Mouse (Mus musculus) c-Kit-negative CD71-positive TER-119-positive erythroid progenitor cells, embryonic 14.5 days (primary cell): ENCODE measurements around the gene Whrn.

ENCODE experiments used
- DNase-seq: peaks from one replicate; pipeline ENCODE4 v3.0.0-alpha.2; 2013; ENCODE audit warnings: low read depth, low spot score

Whrn gene

GRCm38 (mm10) chr4:63494401-63494966, 1.3 kb downstream of the Whrn start:
- DNase-seq = no peak

- DNase-seq = no peak
Measured at GRCm38 (mm10) chr4:63493351-63494121, 2.3 kb downstream of the Whrn start.

GRCm38 (mm10) chr4:63491521-63491920, 4.3 kb downstream of the Whrn start:
- DNase-seq = no peak

- DNase-seq = no peak
Measured at GRCm38 (mm10) chr4:63490146-63490545, 5.6 kb downstream of the Whrn start.

- no peak for DNase-seq
Measured at GRCm38 (mm10) chr4:63489676-63490075, 6.1 kb downstream of the Whrn start.

- no peak for DNase-seq
Measured at GRCm38 (mm10) chr4:63487916-63488315, 7.9 kb downstream of the Whrn start.

GRCm38 (mm10) chr4:63487256-63487655, 8.5 kb downstream of the Whrn start:
- no peak for DNase-seq

GRCm38 (mm10) chr4:63486523-63486922, 9.3 kb downstream of the Whrn start:
- DNase-seq = no peak

- no peak for DNase-seq
Measured at GRCm38 (mm10) chr4:63483741-63484140, 12.1 kb downstream of the Whrn start.

GRCm38 (mm10) chr4:63480845-63481167, 15.0 kb downstream of the Whrn start:
- no peak for DNase-seq

GRCm38 (mm10) chr4:63480098-63480844, 15.5 kb downstream of the Whrn start:
- peak; percentile 6 for DNase-seq

GRCm38 (mm10) chr4:63478036-63478435, 17.8 kb downstream of the Whrn start:
- DNase-seq = no peak

GRCm38 (mm10) chr4:63476891-63477290, 18.9 kb downstream of the Whrn start:
- no peak for DNase-seq

GRCm38 (mm10) chr4:63475208-63475607, 20.6 kb downstream of the Whrn start:
- DNase-seq = no peak

GRCm38 (mm10) chr4:63474439-63474838, 21.4 kb downstream of the Whrn start:
- DNase-seq = no peak

- no peak for DNase-seq
Measured at GRCm38 (mm10) chr4:63467338-63467737, 28.5 kb downstream of the Whrn start.

- no peak for DNase-seq
Measured at GRCm38 (mm10) chr4:63466192-63466591, 29.6 kb downstream of the Whrn start.

- no peak for DNase-seq
Measured at GRCm38 (mm10) chr4:63460876-63461525, 34.8 kb downstream of the Whrn start.

GRCm38 (mm10) chr4:63459141-63459789, 36.5 kb downstream of the Whrn start:
- no peak for DNase-seq

GRCm38 (mm10) chr4:63456547-63456946, 39.2 kb downstream of the Whrn start:
- no peak for DNase-seq

- no peak for DNase-seq
Measured at GRCm38 (mm10) chr4:63453939-63454513, 41.8 kb downstream of the Whrn start.
